Mouse (Mus musculus) liver, postnatal 0 days (tissue): ENCODE data around the gene Rbm3. TPM values are rescaled to one million over a fixed set of nuclear protein-coding genes. Genes with fewer than 3 reads are reported as not detected.

ENCODE experiments used
- ATAC-seq: fragments of 200-750 bp; cut with Nextera tagmentation; 2 replicates; pipeline ENCODE4 v1.8.0; 2017; ENCODE audit warnings: mild to moderate bottlenecking, moderate library complexity
- DNase-seq: peaks from one replicate; pipeline ENCODE4 v3.0.0-alpha.2; 2016
- H3K27ac ChIP-seq: fragments of 300-500 bp; sonication (generic); 2 replicates; pipeline ENCODE4 v1.5.1; 2014; ENCODE audit warnings: antibody characterized with exemption, moderate library complexity, mild to moderate bottlenecking, low read depth
- H3K27me3 ChIP-seq: fragments of 300-500 bp; sonication (generic); 2 replicates; pipeline ENCODE4 v1.6.1; 2014; ENCODE audit warnings: low read length, control low read depth, mixed read lengths; ENCODE audit not compliant: insufficient read depth
- H3K36me3 ChIP-seq: fragments of 300-500 bp; sonication (generic); replicated peaks from 2 replicates; pipeline ENCODE4 v1.6.1; 2014; ENCODE audit warnings: mild to moderate bottlenecking, control low read depth, low read length, moderate library complexity, mixed read lengths; ENCODE audit not compliant: insufficient read depth
- H3K4me1 ChIP-seq: fragments of 300-500 bp; sonication (generic); 2 replicates; pipeline ENCODE4 v1.6.1; 2014; ENCODE audit warnings: antibody characterized with exemption, mild to moderate bottlenecking, control low read depth; ENCODE audit not compliant: insufficient read depth
- H3K4me2 ChIP-seq: fragments of 300-500 bp; sonication (generic); 2 replicates; pipeline ENCODE4 v1.6.1; 2014; ENCODE audit warnings: low read depth, mild to moderate bottlenecking, low read length, moderate library complexity, mixed read lengths
- H3K4me3 ChIP-seq: fragments of 300-500 bp; sonication (generic); 2 replicates; pipeline ENCODE4 v1.5.1; 2014; ENCODE audit warnings: low read depth, low read length
- H3K9ac ChIP-seq: fragments of 300-500 bp; sonication (generic); replicated peaks from 2 replicates; pipeline ENCODE4 v1.6.1; 2014; ENCODE audit warnings: mild to moderate bottlenecking, moderate library complexity
- H3K9me3 ChIP-seq: fragments of 300-500 bp; sonication (generic); 2 replicates; pipeline ENCODE4 v1.6.1; 2016; ENCODE audit warnings: mild to moderate bottlenecking, control low read depth, low read length, mixed read lengths
- CTCF ChIP-seq: sonication (generic); IDR thresholded peaks from 2 replicates; pipeline ENCODE4 v1.5.1; 2016; ENCODE audit warnings: antibody characterized with exemption, low read depth
- EP300 ChIP-seq: IDR thresholded peaks from 2 replicates; pipeline ENCODE4 v1.6.1; 2016; ENCODE audit warnings: antibody characterized with exemption, low read depth, mild to moderate bottlenecking
- WGBS: fragments of 180-500 bp; shearing (Covaris S2); extraction: QIAGEN DNeasy Blood & Tissue Kit; methylation state at CpG from one replicate; pipeline ENCODE4 v1.1.7; 2014; ENCODE audit not compliant: insufficient replicate concordance; 5-methylcytosine and 5-hydroxymethylcytosine counted together
- polyA plus RNA-seq: library from polyadenylated mRNA; unstranded; fragments of >200 nt; fragmentation: Nextera tagmentation; extraction: Ambion mirVana; gene quantifications from 2 replicates; pipeline ENCODE4 v1.2.1, GENCODE M21; 2015

Gene Rbm3
- polyA plus RNA-seq, result 413 and 415 TPM in 2 replicates

DNA sequence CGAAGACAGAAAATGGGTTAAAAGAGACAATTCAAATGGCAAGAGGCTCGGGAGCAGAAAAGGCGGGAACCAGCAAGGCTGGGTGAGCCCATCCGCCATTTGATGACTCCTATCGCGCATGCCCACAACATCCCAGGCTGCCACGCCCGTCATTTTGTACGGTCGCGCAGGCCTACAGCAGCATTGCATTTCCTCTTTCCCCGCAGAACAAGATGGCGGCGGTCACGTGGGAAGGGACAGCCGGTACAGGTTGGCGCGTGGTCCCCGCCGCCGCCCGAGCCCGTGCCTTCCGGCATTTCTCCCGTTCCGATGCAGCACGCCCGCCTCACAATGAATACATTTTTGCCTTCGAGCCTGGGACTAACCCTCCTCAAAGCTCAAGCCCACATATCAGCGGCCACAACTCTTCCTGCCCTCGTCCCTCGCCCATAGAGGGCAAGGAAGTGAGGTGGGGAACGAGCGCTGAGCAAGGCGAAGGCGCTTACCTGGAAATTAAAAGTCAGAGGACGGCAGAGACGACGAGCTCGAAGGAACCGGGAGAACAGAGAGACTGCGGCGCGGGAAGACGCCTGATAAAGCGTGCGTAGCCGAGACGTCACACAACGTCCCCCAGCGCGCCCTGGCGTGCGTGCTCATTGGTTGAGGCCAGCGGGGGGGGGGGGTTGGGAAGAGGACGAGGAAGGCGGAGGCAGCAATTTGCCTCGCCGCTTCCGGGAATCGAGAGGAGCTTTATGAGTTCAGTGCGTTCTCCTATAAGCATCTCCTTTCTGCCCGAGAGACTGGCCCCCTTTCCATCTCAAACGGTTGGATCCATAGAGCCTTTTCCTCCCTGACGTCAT is at the start of gene Rbm3:
Gene Rbm3 (minus strand): TSS at position 728 of the 839 bp plus-strand sequence.
- Histone ChIP-seq H3K9me3 (no peaks in the 10 kb centered on the region), H3K27me3 (no peaks in the 10 kb centered on the region), H3K4me1 (no peaks in the 10 kb centered on the region), H3K4me2 (peak within 1 kb of the TSS; percentile 78), H3K36me3 (peaks cover 33% of the 10 kb centered on the region), H3K4me3 (peak within 1 kb of the TSS; percentile 62), H3K27ac (peak within 1 kb of the TSS; percentile 98), H3K9ac (peak within 1 kb of the TSS; percentile 74)
- no peak for TF ChIP-seq CTCF
- TF ChIP-seq EP300, result no peak
- DNase-seq (peak; percentile 88), ATAC-seq (peak; percentile 96)
- WGBS, result 26% methylated on average over 58 of the region's 65 CpGs

GRCm38 (mm10) chrX:8193419-8193723 is 47.7 kb upstream of the Rbm3 start, which contains the start of gene Ebp:
Gene Ebp, minus strand, starts transcription at chrX:8193512.
- Histone ChIP-seq H3K9me3 (no peaks in the 10 kb centered on the region), H3K9ac (peak within 1 kb of the TSS; percentile 79), H3K4me1 (no peaks in the 10 kb centered on the region), H3K36me3 (no peaks in the 10 kb centered on the region), H3K4me2 (peak within 1 kb of the TSS; percentile 80), H3K27me3 (no peaks in the 10 kb centered on the region), H3K27ac (peak within 1 kb of the TSS; percentile 90), H3K4me3 (peak within 1 kb of the TSS; percentile 76)
- ATAC-seq (peak; percentile 72), DNase-seq (peak; percentile 30)
- WGBS, result 30% methylated on average over 10 of the region's 10 CpGs
- TF ChIP-seq EP300 (no peak), CTCF (no peak)

DNA sequence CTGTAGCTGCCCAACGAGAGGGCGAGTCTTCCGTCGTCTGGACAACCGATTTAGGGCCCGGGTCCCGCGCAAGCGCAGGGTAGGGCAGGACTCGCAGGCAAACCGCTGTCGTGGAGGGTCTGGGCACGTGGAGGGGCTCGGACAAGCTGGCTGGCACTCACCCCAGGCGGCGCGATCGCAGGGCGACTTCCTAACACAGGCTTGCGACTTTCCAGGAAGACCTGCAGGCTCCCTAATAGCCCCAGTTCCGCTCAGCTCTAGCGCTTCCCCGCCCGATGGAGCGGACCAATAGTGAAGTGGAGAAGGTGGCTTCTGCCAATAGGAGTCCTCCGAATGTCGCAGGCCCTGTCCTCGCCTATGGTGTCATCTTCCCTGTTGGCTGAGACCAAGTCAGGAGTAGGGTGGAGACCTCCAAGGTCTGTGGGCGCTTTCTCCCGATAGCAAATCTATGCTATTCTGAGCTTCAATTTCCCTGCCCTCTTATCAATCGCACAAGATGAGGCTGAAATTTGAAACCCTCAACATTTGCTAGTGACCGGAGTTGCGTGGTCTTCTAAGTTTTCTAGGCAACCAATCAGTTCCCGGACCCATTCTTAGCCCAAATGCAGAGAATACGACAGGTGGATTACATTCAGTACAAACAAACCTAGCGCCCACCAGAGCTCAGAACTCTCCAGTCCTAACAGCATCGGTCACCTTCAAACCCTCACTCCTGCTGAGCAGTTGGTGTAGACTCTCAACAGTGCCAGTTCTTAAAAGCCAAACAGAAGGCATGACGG is 47.1 kb upstream of the Rbm3 start:
- ATAC-seq (peak; percentile 97), DNase-seq (peak; percentile 84)
- no peaks in the 10 kb centered on the region for H3K4me1 ChIP-seq
- H3K36me3 ChIP-seq, result no peaks in the 10 kb centered on the region
- 20% methylated on average over 38 of the region's 38 CpGs for WGBS
- peak overlapping the region; percentile 90 for H3K27ac ChIP-seq
- no peaks in the 10 kb centered on the region for H3K9me3 ChIP-seq
- H3K9ac ChIP-seq, result peak overlapping the region; percentile 79
- no peaks in the 10 kb centered on the region for H3K27me3 ChIP-seq
- peak overlapping the region; percentile 80 for H3K4me2 ChIP-seq
- no peak for TF ChIP-seq CTCF
- TF ChIP-seq EP300, result no peak
- H3K4me3 ChIP-seq, result peak overlapping the region; percentile 76

GRCm38 (mm10) chrX:8192126-8192639 is 46.5 kb upstream of the Rbm3 start:
- no peak for DNase-seq
- TF ChIP-seq EP300 (no peak), CTCF (0 out of 2 replicates have a peak, but pooled peaks have one; percentile 9)
- H3K27me3 ChIP-seq, result no peaks in the 10 kb centered on the region
- H3K36me3 ChIP-seq, result no peaks in the 10 kb centered on the region
- H3K9me3 ChIP-seq, result no peaks in the 10 kb centered on the region
- WGBS, result 10% methylated on average over 13 of the region's 13 CpGs
- no peaks in the 10 kb centered on the region for H3K4me1 ChIP-seq
- peak overlapping the region; percentile 80 for H3K4me2 ChIP-seq
- peak overlapping the region; percentile 90 for H3K27ac ChIP-seq
- peak overlapping the region; percentile 76 for H3K4me3 ChIP-seq
- peak overlapping the region; percentile 79 for H3K9ac ChIP-seq
- no peak for ATAC-seq

GRCm38 (mm10) chrX:8182871-8183540 is 37.3 kb upstream of the Rbm3 start:
- WGBS, result 19% methylated on average over 7 of the region's 7 CpGs
- H3K4me1 ChIP-seq, result no peaks in the 10 kb centered on the region

More at GRCm38 (mm10) chrX:8182871-8183540, 37.3 kb upstream of the Rbm3 start:
- DNase-seq, result no peak
- Histone ChIP-seq H3K4me3 (no peak overlapping the region), H3K27me3 (no peaks in the 10 kb centered on the region), H3K4me2 (no peak overlapping the region), H3K9me3 (no peaks in the 10 kb centered on the region), H3K36me3 (0 out of 2 replicates have a peak, but pooled peaks cover 3% of the 10 kb centered on the region), H3K27ac (no peak overlapping the region), H3K9ac (no peak overlapping the region)
- no peak for ATAC-seq
- TF ChIP-seq EP300 (no peak), CTCF (no peak)
